Mouse (Mus musculus) MEL (cell line): ENCODE results near the gene Ncf4. TPM values are rescaled to one million over a fixed set of nuclear protein-coding genes. Genes with fewer than 3 reads are reported as not detected.

ENCODE experiments used
- DNase-seq: peaks from one replicate; pipeline ENCODE4 v3.0.0; 2011; ENCODE audit warnings: low read depth, low spot score
- H3K27ac ChIP-seq: 2 replicates; pipeline ENCODE4 v1.5.1; 2012; ENCODE audit warnings: low read depth, mild to moderate bottlenecking, control low read depth, low read length, moderate library complexity; ENCODE audit not compliant: control insufficient read depth
- H3K27me3 ChIP-seq, 2 experiments: fragments of 150-350 bp in 1 of 2; sonication (generic) in 1 of 2; 2 replicates each; pipeline ENCODE4 v1.6.1; 2012; ENCODE audit warnings: low read length in 2 of 2, mild to moderate bottlenecking in 2 of 2, improper control_type of control experiment in 1 of 2, moderate library complexity in 1 of 2; ENCODE audit not compliant: insufficient read depth in 2 of 2, control insufficient read depth in 1 of 2
- H3K36me3 ChIP-seq, 2 experiments: 2 replicates each; pipeline ENCODE4 v1.6.1; 2012 to 2014; ENCODE audit warnings: low read length in 2 of 2, improper control_type of control experiment in 1 of 2, inconsistent platforms in 1 of 2, mild to moderate bottlenecking in 1 of 2; ENCODE audit not compliant: insufficient read depth in 2 of 2, control insufficient read depth in 1 of 2
- H3K4me1 ChIP-seq, 2 experiments: fragments of 150-350 bp in 1 of 2; sonication (generic) in 1 of 2; 2 replicates each; pipeline ENCODE4 v1.6.1; 2012; ENCODE audit warnings: low read length in 2 of 2, improper control_type of control experiment in 1 of 2, mild to moderate bottlenecking in 1 of 2; ENCODE audit not compliant: insufficient read depth in 2 of 2, control insufficient read depth in 1 of 2
- H3K4me3 ChIP-seq, 2 experiments: fragments of 150-350 bp in 1 of 2; sonication (generic) in 1 of 2; 2 replicates each; pipeline ENCODE4 v1.5.1; 2012; ENCODE audit warnings: low read depth in 2 of 2, low read length in 2 of 2, mild to moderate bottlenecking in 2 of 2, moderate library complexity in 2 of 2, control low read depth in 1 of 2, improper control_type of control experiment in 1 of 2; ENCODE audit not compliant: control insufficient read depth in 1 of 2, insufficient read depth in 1 of 2
- H3K79me2 ChIP-seq: 2 replicates; pipeline ENCODE4 v1.6.1; 2012; ENCODE audit warnings: mild to moderate bottlenecking, low read length, moderate library complexity; ENCODE audit not compliant: control insufficient read depth, poor library complexity, insufficient read depth
- H3K9ac ChIP-seq: 2 replicates; pipeline ENCODE4 v1.6.1; 2012; ENCODE audit warnings: low read depth, mild to moderate bottlenecking, control low read depth, low read length, moderate library complexity; ENCODE audit not compliant: control insufficient read depth, poor library complexity, severe bottlenecking
- H3K9me3 ChIP-seq: fragments of 150-350 bp; sonication (generic); replicated peaks from 2 replicates; pipeline ENCODE4 v1.6.1; 2012; ENCODE audit warnings: mild to moderate bottlenecking, low read length, improper control_type of control experiment, moderate library complexity; ENCODE audit not compliant: insufficient read depth
- CHD1 ChIP-seq: IDR thresholded peaks from 2 replicates; pipeline ENCODE4 v1.6.1; 2012; ENCODE audit warnings: low read depth, mild to moderate bottlenecking, inconsistent platforms, low read length, improper control_type of control experiment
- CTCF ChIP-seq, 3 experiments: IDR thresholded peaks in 2 of 3; conservative IDR thresholded peaks in 1 of 3; 2 replicates each; pipeline ENCODE4 v1.5.1; 2011 to 2012; ENCODE audit warnings: low read length in 3 of 3, low read depth in 2 of 3, mild to moderate bottlenecking in 2 of 3, improper control_type of control experiment in 1 of 3, inconsistent platforms in 1 of 3, mixed read lengths in 1 of 3, moderate library complexity in 1 of 3; ENCODE audit not compliant: control insufficient read depth in 1 of 3, insufficient read depth in 1 of 3, poor library complexity in 1 of 3, severe bottlenecking in 1 of 3
- GABPA ChIP-seq: IDR thresholded peaks from 2 replicates; pipeline ENCODE4 v1.6.1; 2012; ENCODE audit warnings: low read depth, mild to moderate bottlenecking, inconsistent platforms, low read length, improper control_type of control experiment, moderate library complexity
- MAFK ChIP-seq: IDR thresholded peaks from 2 replicates; pipeline ENCODE4 v1.6.1; 2011; ENCODE audit warnings: low read depth, mild to moderate bottlenecking, low read length, improper control_type of control experiment, borderline replicate concordance
- MAZ ChIP-seq: IDR thresholded peaks from 2 replicates; pipeline ENCODE4 v1.6.1; 2012; ENCODE audit warnings: low read depth, mild to moderate bottlenecking, inconsistent platforms, low read length, improper control_type of control experiment
- RAD21 ChIP-seq: IDR thresholded peaks from 2 replicates; pipeline ENCODE4 v1.6.1; 2011; ENCODE audit warnings: mild to moderate bottlenecking, low read depth, low read length, improper control_type of control experiment
- SIN3A ChIP-seq: IDR thresholded peaks from 2 replicates; pipeline ENCODE4 v1.6.1; 2012; ENCODE audit warnings: low read length, improper control_type of control experiment, inconsistent platforms
- SMC3 ChIP-seq: IDR thresholded peaks from 2 replicates; pipeline ENCODE4 v1.6.1; 2011; ENCODE audit warnings: low read depth, low read length, improper control_type of control experiment
- UBTF ChIP-seq: IDR thresholded peaks from 2 replicates; pipeline ENCODE4 v1.6.1; 2012; ENCODE audit warnings: low read depth, mild to moderate bottlenecking, inconsistent platforms, low read length, improper control_type of control experiment, moderate library complexity, borderline replicate concordance; ENCODE audit not compliant: insufficient read depth
- USF1 ChIP-seq: IDR thresholded peaks from 2 replicates; pipeline ENCODE4 v1.6.1; 2014; ENCODE audit warnings: low read depth, mild to moderate bottlenecking, inconsistent platforms, low read length, improper control_type of control experiment, moderate library complexity
- ZC3H11A ChIP-seq: IDR thresholded peaks from 2 replicates; pipeline ENCODE4 v1.6.1; 2012; ENCODE audit warnings: low read depth, mild to moderate bottlenecking, inconsistent platforms, low read length, improper control_type of control experiment
- polyA plus RNA-seq, 2 experiments: library from polyadenylated mRNA; stranded (reverse) in 1 of 2; unstranded in 1 of 2; fragments of >175 nt in 1 of 2; fragments of >200 nt in 1 of 2; gene quantifications; 2 replicates each; pipeline versions ENCODE4 v1.2.1 to v1.2.4; 2012; ENCODE audit warnings: low replicate concordance in 2 of 2, low read depth in 1 of 2; ENCODE audit not compliant: insufficient read length in 2 of 2, insufficient read depth in 1 of 2, missing spikeins in 1 of 2
- total RNA-seq: library from RNA; depleted of rRNA; stranded (reverse); fragments of 300-350 nt; gene quantifications from 2 replicates; pipeline ENCODE4 v1.2.3, GENCODE M21; 2012

Gene Ncf4
- total and polyA plus RNA-seq, 3 experiments = 1.7 to 16.5 TPM; not detected in 1

DNA sequence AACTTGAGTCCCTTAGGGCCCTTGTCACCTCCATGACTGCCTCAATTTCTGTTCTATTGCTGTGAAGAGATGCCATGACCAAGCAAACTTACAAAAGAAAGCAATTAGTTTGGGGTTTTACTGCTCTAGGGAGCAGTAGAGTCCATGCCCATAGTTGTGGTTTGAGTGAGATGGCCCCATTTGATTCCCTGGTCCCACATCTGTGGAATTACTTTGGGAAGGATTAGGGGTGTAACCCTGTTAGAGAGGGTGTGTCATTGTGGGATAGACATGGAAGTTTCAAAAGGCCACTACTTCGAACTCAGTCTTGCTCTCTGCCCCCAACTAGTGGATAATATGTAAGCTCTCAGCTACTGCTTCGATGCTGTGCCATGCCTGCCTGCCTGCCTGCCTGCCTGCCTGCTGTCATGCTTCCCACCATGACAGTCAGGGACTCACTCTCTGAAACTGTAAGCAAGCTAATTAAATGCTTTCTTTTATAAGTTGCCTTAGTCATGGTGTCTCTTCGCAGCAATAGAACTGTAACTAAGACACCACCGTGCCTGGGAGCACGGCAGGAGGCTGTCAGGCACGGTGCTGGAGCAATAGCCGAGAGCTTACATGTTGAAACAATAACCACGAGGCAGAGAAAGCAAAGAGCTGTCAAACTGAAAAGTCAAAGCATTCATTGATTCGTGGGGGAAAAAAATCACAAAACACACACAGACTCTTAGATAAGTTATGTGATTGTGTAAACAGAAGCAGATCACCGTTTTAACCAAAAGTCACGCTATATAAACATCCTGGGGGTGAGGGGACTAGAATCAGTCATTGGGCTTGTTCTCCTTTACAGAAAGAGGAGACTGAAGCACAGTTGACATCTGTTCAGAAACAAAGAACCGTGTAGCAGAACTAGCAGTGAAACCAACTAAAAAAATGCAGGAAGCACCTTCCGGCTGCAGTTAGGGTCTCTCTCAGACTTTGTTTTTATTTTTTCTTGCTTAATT lies 13.0 kb upstream of the Ncf4 start:
- Histone ChIP-seq H3K27me3 (peaks cover 3 to 11% of the 10 kb centered on the region in 2 experiments), H3K27ac (no peak overlapping the region), H3K9me3 (no peaks in the 10 kb centered on the region), H3K36me3 (no peaks in the 10 kb centered on the region), H3K9ac (no peak overlapping the region), H3K4me3 (no peak overlapping the region), H3K4me1 (no peaks in the 10 kb centered on the region), H3K79me2 (no peaks in the 10 kb centered on the region)
- DNase-seq = no peak
- TF ChIP-seq GABPA (no peak), UBTF (no peak), SIN3A (no peak), CTCF (IDR thresholded peaks at IDR 0.05 in 2 of 3, conservative IDR thresholded peaks at IDR 0.05 in 1 of 3; ENCODE audit: control insufficient read depth in 1 of 3, insufficient read depth in 1 of 3, low read depth in 2 of 3, low read length in 3 of 3, poor library complexity in 1 of 3, severe bottlenecking in 1 of 3) (no peak), USF1 (no peak), CHD1 (no peak)

DNA sequence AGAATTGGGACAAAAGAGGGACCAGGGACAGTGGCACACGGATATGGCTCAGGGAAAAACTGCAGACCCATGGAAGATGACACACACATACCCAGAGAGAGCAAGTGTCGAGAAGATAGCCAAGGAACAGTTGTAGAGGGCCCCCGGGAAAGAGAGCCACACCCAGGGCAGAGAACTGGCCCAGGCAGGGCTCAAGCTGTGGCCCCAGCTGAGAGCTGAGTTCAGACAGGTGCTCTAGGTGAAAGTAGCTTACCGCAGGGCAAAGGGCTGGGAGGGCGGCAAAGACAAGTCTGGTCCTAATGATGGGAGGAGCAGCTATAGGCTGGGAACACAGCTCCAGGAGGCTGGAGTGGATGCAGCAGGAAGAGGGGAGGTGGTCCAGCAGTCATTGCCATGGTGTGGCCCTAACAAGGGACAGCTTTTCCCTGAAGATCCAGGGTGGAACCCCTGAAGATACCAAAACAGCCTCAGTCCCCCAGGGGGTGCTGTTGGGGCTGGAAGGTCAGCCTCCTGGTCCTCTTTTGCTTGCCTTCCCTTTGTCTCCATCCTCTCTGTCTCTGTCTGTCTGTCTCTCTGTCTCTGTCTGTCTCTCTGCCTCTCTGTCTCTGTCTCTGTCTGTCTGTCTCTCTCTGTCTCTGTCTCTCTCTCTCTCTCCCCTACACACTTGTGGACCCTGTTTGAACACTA lies 9.6 kb upstream of the Ncf4 start:
- no peak overlapping the region for H3K4me3 ChIP-seq
- no peak for DNase-seq
- H3K4me1 ChIP-seq = no peaks in the 10 kb centered on the region; a peak in 1 of 4 replicates
- no peak overlapping the region for H3K9ac ChIP-seq
- no peaks in the 10 kb centered on the region for H3K79me2 ChIP-seq
- H3K36me3 ChIP-seq = no peaks in the 10 kb centered on the region
- TF ChIP-seq RAD21 = no peak; the same call in 1 of the 2 replicates
- TF ChIP-seq CTCF (IDR thresholded peaks at IDR 0.05 in 2 of 3, conservative IDR thresholded peaks at IDR 0.05 in 1 of 3; ENCODE audit: control insufficient read depth in 1 of 3, insufficient read depth in 1 of 3, low read depth in 2 of 3, low read length in 3 of 3, poor library complexity in 1 of 3, severe bottlenecking in 1 of 3) = peak in 2 of 3 experiments; percentile 21 to 34; a peak in 3 of 6 replicates
- 0 out of 2 replicates have a peak, but pooled peaks have one; percentile 11 for TF ChIP-seq SMC3
- peaks cover 3 to 7% of the 10 kb centered on the region in 2 experiments for H3K27me3 ChIP-seq
- no peaks in the 10 kb centered on the region for H3K9me3 ChIP-seq
- H3K27ac ChIP-seq = no peak overlapping the region

DNA sequence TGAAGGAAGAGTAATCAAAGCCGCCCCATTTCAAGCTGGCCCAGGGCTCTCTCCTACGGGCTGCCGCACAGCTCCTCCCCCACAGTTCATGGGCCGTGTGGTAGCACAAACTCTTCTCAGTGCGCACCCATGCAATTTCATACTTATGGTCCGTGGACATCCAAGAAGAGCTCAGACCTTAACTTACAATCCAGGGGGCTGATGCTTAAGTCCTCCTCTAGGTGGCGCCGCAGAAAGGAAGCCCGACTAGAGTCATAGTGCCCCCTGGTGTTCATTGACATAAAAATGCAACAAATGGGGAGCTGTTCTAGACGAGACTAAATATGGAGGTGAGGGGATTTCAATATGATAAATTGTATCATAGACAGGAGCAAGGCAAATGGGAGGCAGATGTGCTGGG lies 5.1 kb upstream of the Ncf4 start:
- TF ChIP-seq SMC3 (peak; percentile 95), MAFK (no peak), USF1 (no peak), CTCF (IDR thresholded peaks at IDR 0.05 in 2 of 3, conservative IDR thresholded peaks at IDR 0.05 in 1 of 3; ENCODE audit: control insufficient read depth in 1 of 3, insufficient read depth in 1 of 3, low read depth in 2 of 3, low read length in 3 of 3, poor library complexity in 1 of 3, severe bottlenecking in 1 of 3) (peak in 2 of 3 experiments; percentile 92 to 94; a peak in 5 of 6 replicates), MAZ (0 out of 2 replicates have a peak, but pooled peaks have one; percentile 37), RAD21 (peak; percentile 69), ZC3H11A (peak; percentile 64)
- Histone ChIP-seq H3K27ac (no peak overlapping the region), H3K36me3 (no peaks in the 10 kb centered on the region), H3K9ac (no peak overlapping the region), H3K4me3 (no peak overlapping the region), H3K27me3 (peaks cover 3 to 6% of the 10 kb centered on the region in 2 experiments), H3K9me3 (no peaks in the 10 kb centered on the region), H3K79me2 (no peaks in the 10 kb centered on the region), H3K4me1 (no peaks in the 10 kb centered on the region; a peak in 1 of 4 replicates)
- DNase-seq = peak; percentile 87
